Mouse (Mus musculus): ENCODE measurements around the gene Ssc4d. TPM values are rescaled to one million over a fixed set of nuclear protein-coding genes. Genes with fewer than 3 reads are reported as not detected.

Ssc4d gene
- 2.6 and 3.0 TPM in 2 replicates for polyA plus RNA-seq (2015; fragmentation: Nextera tagmentation; extraction: Ambion mirVana)

DNA sequence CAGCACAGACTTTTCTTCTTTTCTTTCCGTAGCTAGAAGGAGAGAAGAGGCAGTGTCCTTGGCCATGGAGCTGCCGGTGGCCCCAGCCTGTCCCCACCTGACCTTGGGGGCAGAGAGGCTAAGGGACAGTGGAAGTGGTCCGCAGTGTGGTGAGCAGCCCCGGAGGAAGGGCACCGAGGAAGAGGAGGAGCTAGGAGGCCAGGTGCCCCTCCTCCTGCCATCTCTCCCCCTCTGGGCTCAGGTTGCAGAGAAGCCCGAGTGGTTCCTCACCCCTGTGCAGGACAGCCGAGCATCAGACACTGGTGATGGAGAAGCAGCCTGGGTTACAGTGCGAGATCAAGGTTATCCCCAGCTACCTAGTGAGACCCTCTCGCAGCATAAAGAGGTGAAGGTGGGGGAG lies at the start of gene Ssc4d:
Gene Ssc4d, minus strand, starts transcription at position 167 of the 400 bp plus-strand sequence.

DNA sequence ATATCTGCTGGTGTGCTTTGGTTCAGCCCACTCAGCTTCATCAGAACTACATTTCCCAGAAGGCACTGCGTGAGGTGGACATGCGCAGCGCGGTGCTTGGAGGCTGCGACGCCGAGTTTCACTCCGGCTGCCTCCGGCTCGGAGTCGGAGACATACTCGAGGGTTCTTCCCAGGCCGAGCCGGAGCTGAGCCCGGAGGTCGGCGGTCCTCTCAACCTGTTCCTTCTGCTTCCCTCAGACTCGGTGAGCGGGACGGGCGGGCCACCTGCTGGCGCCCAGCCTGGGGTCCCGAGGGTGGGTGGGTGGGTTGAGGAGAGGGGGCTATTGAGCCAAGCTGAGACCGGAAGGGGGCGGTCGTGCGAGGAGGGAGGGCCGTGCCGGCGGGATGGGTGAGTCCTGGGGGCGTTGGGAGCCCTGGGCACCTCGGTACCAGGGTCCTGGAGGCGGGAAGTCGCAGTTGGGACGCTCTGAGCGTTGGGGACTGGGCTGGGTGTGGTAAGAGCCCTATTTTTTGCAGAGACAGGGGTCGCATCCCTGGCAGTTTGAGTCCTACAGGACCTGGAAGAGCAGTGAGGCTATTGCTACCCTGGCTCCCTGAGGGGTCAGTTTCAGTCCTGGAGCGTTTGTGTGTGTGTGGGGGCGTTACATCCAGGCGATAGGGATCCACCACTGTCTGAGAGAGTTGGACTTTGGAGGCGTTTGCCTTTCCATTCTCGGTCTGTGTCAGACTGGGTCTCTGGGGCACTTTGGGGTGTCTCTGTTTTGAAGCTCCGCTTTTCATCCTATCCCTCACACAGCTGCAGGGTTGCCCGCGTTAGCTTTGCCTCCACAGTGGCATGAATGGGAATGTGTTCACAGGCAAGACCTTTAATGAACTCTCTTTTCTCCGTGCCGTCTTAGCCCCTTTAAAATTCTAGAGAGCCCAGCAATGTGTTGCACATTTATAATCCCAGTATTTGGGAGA lies 20.7 kb upstream of the Ssc4d start, which contains the start of gene Dtx2:
Gene Dtx2, plus strand, starts transcription at position 76 of the 963 bp plus-strand sequence.

GRCm38 (mm10) chr5:135979904-135980303 lies 5.6 kb upstream of the Ssc4d start, which contains the start of gene Zp3:
Gene Zp3 (plus strand): TSS chr5:135980099.

DNA sequence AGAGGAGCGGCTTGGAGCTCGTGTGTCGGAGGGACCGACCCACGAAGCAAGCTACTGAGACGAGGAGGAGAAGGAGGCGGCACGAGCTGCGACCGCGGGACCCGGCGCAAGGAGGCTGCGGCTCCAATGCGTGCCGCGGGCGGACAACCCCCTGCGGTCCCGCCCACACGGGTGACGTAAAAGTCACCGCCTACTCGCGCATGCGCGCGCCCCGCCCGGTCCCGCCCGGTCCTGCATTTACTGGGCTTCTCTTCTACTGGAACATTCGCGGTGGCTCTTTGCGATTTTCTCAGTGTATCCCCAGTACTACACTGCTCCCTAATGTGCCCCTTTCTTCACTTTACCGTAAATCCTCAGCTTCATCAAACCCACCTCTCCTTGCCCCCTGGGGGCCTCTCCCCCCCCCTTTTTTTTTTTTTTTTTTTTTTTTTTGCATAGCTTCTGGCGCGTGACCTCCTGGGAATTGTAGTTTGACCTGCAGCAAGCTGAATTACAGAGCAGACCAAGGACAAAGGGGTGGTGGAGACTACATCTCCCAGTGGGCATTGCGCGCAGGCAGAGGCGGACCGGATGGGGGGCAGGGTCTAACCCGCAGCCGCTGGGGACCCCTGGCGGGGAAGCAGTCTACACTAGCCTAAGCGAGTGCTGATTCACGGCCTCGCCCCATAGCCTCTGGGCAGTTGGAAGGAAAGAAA lies 39.7 kb downstream of the Ssc4d start, which contains the start of gene Ywhag:
Gene Ywhag, minus strand, starts transcription at position 136 of the 695 bp plus-strand sequence.

Other genes starting within 250 kb of the Ssc4d start
- gene Tmem120a, start 230.1 kb downstream of the Ssc4d start, polyA plus RNA-seq (2015; fragmentation: Nextera tagmentation; extraction: Ambion mirVana) = 75.4 and 76.1 TPM in 2 replicates
- gene Styxl1, start 196.1 kb downstream of the Ssc4d start, polyA plus RNA-seq (2015; fragmentation: Nextera tagmentation; extraction: Ambion mirVana) = 0.52 and 0.57 TPM in 2 replicates
- gene Mdh2, start 196.1 kb downstream of the Ssc4d start, polyA plus RNA-seq (2015; fragmentation: Nextera tagmentation; extraction: Ambion mirVana) = 780 and 785 TPM in 2 replicates
- 61.2 and 76.3 TPM in 2 replicates for gene Srrm3, start 167.6 kb downstream of the Ssc4d start, polyA plus RNA-seq (2015; fragmentation: Nextera tagmentation; extraction: Ambion mirVana)
- 39.9 and 63.0 TPM in 2 replicates for gene Hspb1, start 86.6 kb downstream of the Ssc4d start, polyA plus RNA-seq (2015; fragmentation: Nextera tagmentation; extraction: Ambion mirVana)
- gene Ywhag, start 39.9 kb downstream of the Ssc4d start, polyA plus RNA-seq (2015; fragmentation: Nextera tagmentation; extraction: Ambion mirVana) = 658 and 779 TPM in 2 replicates
- gene Zp3, start 5.6 kb upstream of the Ssc4d start, polyA plus RNA-seq (2015; fragmentation: Nextera tagmentation; extraction: Ambion mirVana) = 0.34 and 0.45 TPM in 2 replicates
- gene Dtx2, start 20.3 kb upstream of the Ssc4d start, polyA plus RNA-seq (2015; fragmentation: Nextera tagmentation; extraction: Ambion mirVana) = 15.7 and 18.5 TPM in 2 replicates
- gene Upk3b, start 64.0 kb upstream of the Ssc4d start, polyA plus RNA-seq (2015; fragmentation: Nextera tagmentation; extraction: Ambion mirVana) = 0.04 TPM in 1 of 2 replicates, not detected in the other
- 0.14 TPM in 1 of 2 replicates, not detected in the other for gene Upk3bl, start 80.0 kb upstream of the Ssc4d start, polyA plus RNA-seq (2015; fragmentation: Nextera tagmentation; extraction: Ambion mirVana)
- gene Rasa4, start 109.4 kb upstream of the Ssc4d start, polyA plus RNA-seq (2015; fragmentation: Nextera tagmentation; extraction: Ambion mirVana) = 17.8 and 20.2 TPM in 2 replicates
- 237 and 239 TPM in 2 replicates for gene Polr2j, start 142.1 kb upstream of the Ssc4d start, polyA plus RNA-seq (2015; fragmentation: Nextera tagmentation; extraction: Ambion mirVana)
- 17.4 and 18.3 TPM in 2 replicates for gene Lrwd1, start 161.5 kb upstream of the Ssc4d start, polyA plus RNA-seq (2015; fragmentation: Nextera tagmentation; extraction: Ambion mirVana)
- 15.2 and 17.8 TPM in 2 replicates for gene Alkbh4, start 161.6 kb upstream of the Ssc4d start, polyA plus RNA-seq (2015; fragmentation: Nextera tagmentation; extraction: Ambion mirVana)
- gene Orai2, start 196.2 kb upstream of the Ssc4d start, polyA plus RNA-seq (2015; fragmentation: Nextera tagmentation; extraction: Ambion mirVana) = 57.6 and 58.3 TPM in 2 replicates
- gene Prkrip1, start 224.4 kb upstream of the Ssc4d start, polyA plus RNA-seq (2015; fragmentation: Nextera tagmentation; extraction: Ambion mirVana) = 52.6 and 53.3 TPM in 2 replicates

All from neural tube, postnatal 0 days (tissue).